Mouse (Mus musculus): ENCODE data around the gene Sgip1. TPM values are rescaled to one million over a fixed set of nuclear protein-coding genes. Genes with fewer than 3 reads are reported as not detected.

The Sgip1 gene
- polyA plus RNA-seq (2016; fragmentation: Nextera tagmentation; extraction: Ambion mirVana) = 0.97 and 0.99 TPM in 2 replicates

- no peaks in the 10 kb centered on the region for H3K27me3 ChIP-seq (replicated peaks)
- 42% methylated on average over 8 of the region's 8 CpGs for WGBS (ENCODE audit: insufficient replicate concordance)
- no peaks in the 10 kb centered on the region for H3K4me1 ChIP-seq
- no peak within 1 kb of the TSS for H3K4me3 ChIP-seq
- no peak within 1 kb of the TSS for H3K9ac ChIP-seq
- H3K9me3 ChIP-seq (replicated peaks) = no peaks in the 10 kb centered on the region
- no peak within 1 kb of the TSS for H3K27ac ChIP-seq
- H3K4me2 ChIP-seq = no peak within 1 kb of the TSS
- H3K36me3 ChIP-seq = no peaks in the 10 kb centered on the region
- ATAC-seq = no peak
Observed at GRCm38 (mm10) chr4:102741287-102741686, at the start of gene Sgip1. Sgip1 (plus strand) TSS chr4:102741297.

- no peaks in the 10 kb centered on the region for H3K27me3 ChIP-seq (replicated peaks)
- no peaks in the 10 kb centered on the region for H3K4me1 ChIP-seq
- H3K9me3 ChIP-seq (replicated peaks) = no peaks in the 10 kb centered on the region
- no peak overlapping the region for H3K4me2 ChIP-seq
- ATAC-seq = no peak
- no peak overlapping the region for H3K27ac ChIP-seq
- WGBS (ENCODE audit: insufficient replicate concordance) = 61% methylated on average over 4 of the region's 4 CpGs
- no peaks in the 10 kb centered on the region for H3K36me3 ChIP-seq
- no peak overlapping the region for H3K9ac ChIP-seq
- H3K4me3 ChIP-seq = no peak overlapping the region
Observed at GRCm38 (mm10) chr4:102691402-102691801, 49.7 kb upstream of the Sgip1 start.

GRCm38 (mm10) chr4:102697966-102698365, 43.1 kb upstream of the Sgip1 start:
- 85% methylated on average over 7 of the region's 7 CpGs for WGBS (ENCODE audit: insufficient replicate concordance)
- H3K36me3 ChIP-seq = no peaks in the 10 kb centered on the region

GRCm38 (mm10) chr4:102711731-102712130, 29.4 kb upstream of the Sgip1 start:
- ATAC-seq = no peak
- Histone ChIP-seq H3K36me3 (no peaks in the 10 kb centered on the region), H3K4me1 (no peaks in the 10 kb centered on the region), H3K27ac (no peak overlapping the region), H3K4me3 (no peak overlapping the region), H3K4me2 (no peak overlapping the region), H3K9ac (no peak overlapping the region), H3K27me3 (replicated peaks) (no peaks in the 10 kb centered on the region), H3K9me3 (replicated peaks) (no peaks in the 10 kb centered on the region)
- WGBS (ENCODE audit: insufficient replicate concordance) = 51% methylated on average over 4 of the region's 4 CpGs

More at GRCm38 (mm10) chr4:102697966-102698365, 43.1 kb upstream of the Sgip1 start:
- H3K4me1 ChIP-seq = no peaks in the 10 kb centered on the region
- H3K9me3 ChIP-seq (replicated peaks) = no peaks in the 10 kb centered on the region
- no peak overlapping the region for H3K9ac ChIP-seq
- no peak overlapping the region for H3K27ac ChIP-seq
- no peak for ATAC-seq
- H3K27me3 ChIP-seq (replicated peaks) = no peaks in the 10 kb centered on the region
- no peak overlapping the region for H3K4me2 ChIP-seq
- no peak overlapping the region for H3K4me3 ChIP-seq

GRCm38 (mm10) chr4:102715532-102715931, 25.6 kb upstream of the Sgip1 start:
- Histone ChIP-seq H3K4me1 (no peaks in the 10 kb centered on the region), H3K9me3 (replicated peaks) (no peaks in the 10 kb centered on the region), H3K27me3 (replicated peaks) (no peaks in the 10 kb centered on the region), H3K36me3 (no peaks in the 10 kb centered on the region), H3K4me2 (no peak overlapping the region), H3K9ac (no peak overlapping the region), H3K4me3 (no peak overlapping the region), H3K27ac (no peak overlapping the region)
- no peak for ATAC-seq

GRCm38 (mm10) chr4:102717123-102717828, 23.8 kb upstream of the Sgip1 start:
- Histone ChIP-seq H3K9ac (no peak overlapping the region), H3K4me1 (no peaks in the 10 kb centered on the region), H3K36me3 (no peaks in the 10 kb centered on the region), H3K4me3 (no peak overlapping the region), H3K27me3 (replicated peaks) (no peaks in the 10 kb centered on the region), H3K9me3 (replicated peaks) (no peaks in the 10 kb centered on the region), H3K27ac (no peak overlapping the region), H3K4me2 (no peak overlapping the region)
- ATAC-seq = no peak
- WGBS (ENCODE audit: insufficient replicate concordance) = 59% methylated on average over 5 of the region's 5 CpGs

GRCm38 (mm10) chr4:102719535-102719934, 21.6 kb upstream of the Sgip1 start:
- H3K36me3 ChIP-seq = no peaks in the 10 kb centered on the region
- H3K4me1 ChIP-seq = no peaks in the 10 kb centered on the region
- 5% methylated on average over 1 of the region's 1 CpGs for WGBS (ENCODE audit: insufficient replicate concordance)
- H3K27ac ChIP-seq = no peak overlapping the region
- no peak for ATAC-seq
- H3K9ac ChIP-seq = no peak overlapping the region
- no peaks in the 10 kb centered on the region for H3K27me3 ChIP-seq (replicated peaks)
- no peak overlapping the region for H3K4me3 ChIP-seq
- H3K4me2 ChIP-seq = no peak overlapping the region
- no peaks in the 10 kb centered on the region for H3K9me3 ChIP-seq (replicated peaks)

- WGBS (ENCODE audit: insufficient replicate concordance) = 36% methylated on average over 1 of the region's 1 CpGs
Observed at GRCm38 (mm10) chr4:102719951-102720350, 21.1 kb upstream of the Sgip1 start.

GRCm38 (mm10) chr4:102724442-102724841, 16.7 kb upstream of the Sgip1 start:
- Histone ChIP-seq H3K27me3 (replicated peaks) (no peaks in the 10 kb centered on the region), H3K4me2 (no peak overlapping the region), H3K4me1 (no peaks in the 10 kb centered on the region), H3K36me3 (no peaks in the 10 kb centered on the region), H3K9me3 (replicated peaks) (no peaks in the 10 kb centered on the region), H3K4me3 (no peak overlapping the region), H3K9ac (no peak overlapping the region), H3K27ac (no peak overlapping the region)
- no peak for ATAC-seq
- 57% methylated on average over 5 of the region's 5 CpGs for WGBS (ENCODE audit: insufficient replicate concordance)

More at GRCm38 (mm10) chr4:102719951-102720350, 21.1 kb upstream of the Sgip1 start:
- Histone ChIP-seq H3K4me1 (no peaks in the 10 kb centered on the region), H3K27ac (no peak overlapping the region), H3K4me2 (no peak overlapping the region), H3K36me3 (no peaks in the 10 kb centered on the region), H3K4me3 (no peak overlapping the region), H3K9me3 (replicated peaks) (no peaks in the 10 kb centered on the region), H3K9ac (no peak overlapping the region), H3K27me3 (replicated peaks) (no peaks in the 10 kb centered on the region)
- no peak for ATAC-seq

GRCm38 (mm10) chr4:102730976-102731375, 10.1 kb upstream of the Sgip1 start:
- Histone ChIP-seq H3K4me1 (no peaks in the 10 kb centered on the region), H3K9me3 (replicated peaks) (no peaks in the 10 kb centered on the region), H3K4me2 (no peak overlapping the region), H3K27ac (no peak overlapping the region), H3K36me3 (no peaks in the 10 kb centered on the region), H3K9ac (no peak overlapping the region), H3K27me3 (replicated peaks) (no peaks in the 10 kb centered on the region), H3K4me3 (no peak overlapping the region)
- ATAC-seq = no peak
- 66% methylated on average over 3 of the region's 3 CpGs for WGBS (ENCODE audit: insufficient replicate concordance)

GRCm38 (mm10) chr4:102734022-102734657, 7.0 kb upstream of the Sgip1 start:
- Histone ChIP-seq H3K9me3 (replicated peaks) (no peaks in the 10 kb centered on the region), H3K9ac (no peak overlapping the region), H3K4me3 (no peak overlapping the region), H3K36me3 (no peaks in the 10 kb centered on the region), H3K4me2 (no peak overlapping the region), H3K27ac (no peak overlapping the region), H3K27me3 (replicated peaks) (no peaks in the 10 kb centered on the region), H3K4me1 (no peaks in the 10 kb centered on the region)
- WGBS (ENCODE audit: insufficient replicate concordance) = 67% methylated on average over 9 of the region's 9 CpGs
- no peak for ATAC-seq

GRCm38 (mm10) chr4:102753334-102754090, 12.4 kb downstream of the Sgip1 start:
- H3K4me1 ChIP-seq = no peaks in the 10 kb centered on the region
- no peak overlapping the region for H3K4me2 ChIP-seq
- no peak overlapping the region for H3K27ac ChIP-seq
- no peaks in the 10 kb centered on the region for H3K36me3 ChIP-seq
- H3K27me3 ChIP-seq (replicated peaks) = no peaks in the 10 kb centered on the region
- WGBS (ENCODE audit: insufficient replicate concordance) = 55% methylated on average over 3 of the region's 3 CpGs
- no peak for ATAC-seq
- H3K9ac ChIP-seq = no peak overlapping the region
- H3K4me3 ChIP-seq = no peak overlapping the region
- no peaks in the 10 kb centered on the region for H3K9me3 ChIP-seq (replicated peaks)
